Mouse (Mus musculus) hindbrain, embryonic 14.5 days (tissue): ENCODE results near the gene Tmem205. TPM values are rescaled to one million over a fixed set of nuclear protein-coding genes. Genes with fewer than 3 reads are reported as not detected.

Experiments
- ATAC-seq: fragments of 200-750 bp; cut with Nextera tagmentation; 2 replicates; pipeline ENCODE4 v1.8.0; 2017; ENCODE audit warnings: moderate number of reproducible peaks, mild to moderate bottlenecking, moderate TSS enrichment, moderate library complexity; ENCODE audit not compliant: low FRiP score
- DNase-seq: peaks from one replicate; pipeline ENCODE4 v3.0.0-alpha.2; 2015; ENCODE audit warnings: low spot score
- H3K27ac ChIP-seq: fragments of 300-500 bp; sonication (generic); 2 replicates; pipeline ENCODE4 v1.5.1; 2014; ENCODE audit warnings: mild to moderate bottlenecking, moderate library complexity
- H3K27me3 ChIP-seq: fragments of 300-500 bp; sonication (generic); 2 replicates; pipeline ENCODE4 v1.6.1; 2014; ENCODE audit warnings: mild to moderate bottlenecking, low read length, mixed read lengths; ENCODE audit not compliant: control insufficient read depth, insufficient read depth
- H3K36me3 ChIP-seq: fragments of 300-500 bp; sonication (generic); replicated peaks from 2 replicates; pipeline ENCODE4 v1.6.1; 2014; ENCODE audit not compliant: control insufficient read depth, insufficient read depth
- H3K4me1 ChIP-seq: fragments of 300-500 bp; sonication (generic); replicated peaks from 2 replicates; pipeline ENCODE4 v1.6.1; 2014; ENCODE audit warnings: antibody characterized with exemption, low read length, mixed read lengths; ENCODE audit not compliant: control insufficient read depth, insufficient read depth
- H3K4me2 ChIP-seq: fragments of 300-500 bp; sonication (generic); replicated peaks from 2 replicates; pipeline ENCODE4 v1.6.1; 2014; ENCODE audit warnings: mild to moderate bottlenecking, moderate library complexity
- H3K4me3 ChIP-seq: fragments of 300-500 bp; sonication (generic); replicated peaks from 2 replicates; pipeline ENCODE4 v1.5.1; 2014; ENCODE audit warnings: mild to moderate bottlenecking, low read length
- H3K9ac ChIP-seq: fragments of 300-500 bp; sonication (generic); 2 replicates; pipeline ENCODE4 v1.6.1; 2014
- H3K9me3 ChIP-seq: fragments of 300-500 bp; sonication (generic); 2 replicates; pipeline ENCODE4 v1.6.1; 2016; ENCODE audit warnings: low read length; ENCODE audit not compliant: control insufficient read depth
- WGBS: fragments of 180-500 bp; shearing (Covaris S2); extraction: QIAGEN DNeasy Blood & Tissue Kit; methylation state at CpG from one replicate; pipeline ENCODE4 v1.1.7; 2014; 5-methylcytosine and 5-hydroxymethylcytosine counted together
- polyA plus RNA-seq: library from polyadenylated mRNA; unstranded; fragments of >200 nt; fragmentation: Nextera tagmentation; extraction: Ambion mirVana; gene quantifications from 2 replicates; pipeline ENCODE4 v1.2.1, GENCODE M21; 2014

The Tmem205 gene
- polyA plus RNA-seq, 1 experiment from 2014 or later = 58.9 TPM

- H3K36me3 ChIP-seq = peaks cover 34% of the 10 kb centered on the region
- 19% methylated on average over 11 of the region's 11 CpGs for WGBS
- H3K27me3 ChIP-seq = no peaks in the 10 kb centered on the region
- no peaks in the 10 kb centered on the region for H3K9me3 ChIP-seq
- H3K4me1 ChIP-seq = 0 out of 2 replicates have a peak, but pooled peaks cover 6% of the 10 kb centered on the region
- DNase-seq (peak; percentile 71), ATAC-seq (no peak)
- H3K4me3 ChIP-seq = no peak overlapping the region
- no peak overlapping the region for H3K9ac ChIP-seq
- H3K27ac ChIP-seq = no peak overlapping the region
- no peak overlapping the region for H3K4me2 ChIP-seq
These were observed 23.0 kb upstream of the Tmem205 start for GRCm38 (mm10) chr9:21950322-21950721.

- no peak for ATAC-seq
- Histone ChIP-seq H3K4me3 (no peak overlapping the region), H3K9ac (no peak overlapping the region), H3K36me3 (peaks cover 46% of the 10 kb centered on the region), H3K4me1 (0 out of 2 replicates have a peak, but pooled peaks cover 6% of the 10 kb centered on the region), H3K9me3 (no peaks in the 10 kb centered on the region), H3K27ac (no peak overlapping the region), H3K4me2 (no peak overlapping the region), H3K27me3 (no peaks in the 10 kb centered on the region)
- WGBS = 67% methylated on average over 6 of the region's 6 CpGs
- DNase-seq = no peak
These were observed 21.4 kb upstream of the Tmem205 start for GRCm38 (mm10) chr9:21948790-21949189.

GRCm38 (mm10) chr9:21948146-21948545 lies 20.8 kb upstream of the Tmem205 start:
- no peak for ATAC-seq

GRCm38 (mm10) chr9:21947540-21948130 lies 20.3 kb upstream of the Tmem205 start:
- no peaks in the 10 kb centered on the region for H3K9me3 ChIP-seq
- no peak overlapping the region for H3K4me3 ChIP-seq
- H3K4me1 ChIP-seq = no peaks in the 10 kb centered on the region
- H3K4me2 ChIP-seq = no peak overlapping the region
- ATAC-seq = no peak
- peaks cover 46% of the 10 kb centered on the region for H3K36me3 ChIP-seq
- H3K9ac ChIP-seq = no peak overlapping the region
- 11% methylated on average over 28 of the region's 28 CpGs for WGBS
- no peak for DNase-seq
- H3K27ac ChIP-seq = no peak overlapping the region
- H3K27me3 ChIP-seq = no peaks in the 10 kb centered on the region

More at GRCm38 (mm10) chr9:21948146-21948545, 20.8 kb upstream of the Tmem205 start:
- H3K9me3 ChIP-seq = no peaks in the 10 kb centered on the region
- no peak overlapping the region for H3K4me3 ChIP-seq
- DNase-seq = no peak
- WGBS = 68% methylated on average over 8 of the region's 8 CpGs
- 0 out of 2 replicates have a peak, but pooled peaks cover under 1% of the 10 kb centered on the region for H3K4me1 ChIP-seq
- H3K36me3 ChIP-seq = peaks cover 46% of the 10 kb centered on the region
- no peaks in the 10 kb centered on the region for H3K27me3 ChIP-seq
- no peak overlapping the region for H3K4me2 ChIP-seq
- H3K9ac ChIP-seq = no peak overlapping the region
- no peak overlapping the region for H3K27ac ChIP-seq

- Histone ChIP-seq H3K27ac (no peak overlapping the region), H3K4me2 (no peak overlapping the region), H3K4me3 (no peak overlapping the region), H3K4me1 (no peaks in the 10 kb centered on the region), H3K27me3 (no peaks in the 10 kb centered on the region), H3K9ac (no peak overlapping the region), H3K9me3 (no peaks in the 10 kb centered on the region), H3K36me3 (peaks cover 68% of the 10 kb centered on the region)
- DNase-seq (no peak), ATAC-seq (no peak)
- 26% methylated on average over 23 of the region's 23 CpGs for WGBS
These were observed 16.9 kb upstream of the Tmem205 start for GRCm38 (mm10) chr9:21944267-21944666.

- WGBS = 55% methylated on average over 12 of the region's 12 CpGs
- Histone ChIP-seq H3K4me2 (no peak overlapping the region), H3K9me3 (no peaks in the 10 kb centered on the region), H3K27ac (no peak overlapping the region), H3K4me1 (peaks cover 5% of the 10 kb centered on the region), H3K9ac (no peak overlapping the region), H3K27me3 (no peaks in the 10 kb centered on the region), H3K36me3 (peaks cover 67% of the 10 kb centered on the region), H3K4me3 (no peak overlapping the region)
- ATAC-seq = no peak
- DNase-seq = no peak
These were observed 16.3 kb upstream of the Tmem205 start for GRCm38 (mm10) chr9:21943638-21944037.

GRCm38 (mm10) chr9:21943046-21943445 lies 15.7 kb upstream of the Tmem205 start:
- H3K36me3 ChIP-seq = peaks cover 61% of the 10 kb centered on the region
- H3K9me3 ChIP-seq = no peaks in the 10 kb centered on the region
- ATAC-seq (no peak), DNase-seq (no peak)
- H3K9ac ChIP-seq = no peak overlapping the region
- 82% methylated on average over 12 of the region's 12 CpGs for WGBS
- H3K4me2 ChIP-seq = no peak overlapping the region
- H3K27ac ChIP-seq = no peak overlapping the region
- H3K27me3 ChIP-seq = no peaks in the 10 kb centered on the region
- peaks cover 11% of the 10 kb centered on the region for H3K4me1 ChIP-seq
- H3K4me3 ChIP-seq = no peak overlapping the region

- peak overlapping the region; percentile 73 for H3K4me2 ChIP-seq
- peak overlapping the region; percentile 83 for H3K9ac ChIP-seq
- H3K4me1 ChIP-seq = peaks cover 17% of the 10 kb centered on the region
- no peak overlapping the region; the same call in 1 of the 2 replicates for H3K27ac ChIP-seq
- peak overlapping the region; percentile 64 for H3K4me3 ChIP-seq
- ATAC-seq = no peak
- no peaks in the 10 kb centered on the region for H3K9me3 ChIP-seq
- no peak for DNase-seq
- H3K36me3 ChIP-seq = peaks cover 22% of the 10 kb centered on the region
- no peaks in the 10 kb centered on the region for H3K27me3 ChIP-seq
- WGBS = 84% methylated on average over 4 of the region's 4 CpGs
These were observed 11.0 kb upstream of the Tmem205 start for GRCm38 (mm10) chr9:21938234-21938855.

- 57% methylated on average over 4 of the region's 4 CpGs for WGBS
- H3K4me3 ChIP-seq = peak overlapping the region; percentile 64
- DNase-seq = no peak
- H3K4me2 ChIP-seq = peak overlapping the region; percentile 73
- H3K9me3 ChIP-seq = no peaks in the 10 kb centered on the region
- no peaks in the 10 kb centered on the region for H3K27me3 ChIP-seq
- ATAC-seq = peak; percentile 9; the same call in 1 of the 2 replicates
- peaks cover 17% of the 10 kb centered on the region for H3K4me1 ChIP-seq
- peaks cover 22% of the 10 kb centered on the region for H3K36me3 ChIP-seq
- H3K27ac ChIP-seq = peak overlapping the region; percentile 64
- peak overlapping the region; percentile 83 for H3K9ac ChIP-seq
These were observed 10.4 kb upstream of the Tmem205 start for GRCm38 (mm10) chr9:21937711-21938175.
